Mouse (Mus musculus): ENCODE measurements around the gene 1700025C18Rik.

1700025C18Rik gene

DNA sequence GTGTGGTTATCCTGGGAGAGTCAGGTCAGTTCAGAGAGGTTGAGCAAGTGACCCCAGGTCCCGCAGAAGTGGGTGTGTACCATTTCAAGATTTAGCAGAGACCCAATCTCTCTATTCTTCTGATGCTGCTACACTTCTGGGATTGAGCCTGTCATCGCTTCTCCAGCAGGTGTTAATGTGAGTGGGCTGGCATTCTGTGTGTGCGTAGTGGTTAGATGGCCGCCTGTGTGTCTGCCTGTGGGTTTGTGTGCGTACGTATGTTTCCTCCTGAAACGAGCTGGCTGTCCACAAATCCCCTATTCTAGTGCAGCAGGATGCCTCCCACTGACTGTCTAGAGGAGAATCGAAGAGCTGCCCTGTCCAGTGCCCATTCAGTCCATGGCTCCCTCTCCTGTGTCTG, 12.5 kb downstream of the 1700025C18Rik start:
- no peak for DNase-seq (ENCODE audit: low read depth, low spot score)

DNA sequence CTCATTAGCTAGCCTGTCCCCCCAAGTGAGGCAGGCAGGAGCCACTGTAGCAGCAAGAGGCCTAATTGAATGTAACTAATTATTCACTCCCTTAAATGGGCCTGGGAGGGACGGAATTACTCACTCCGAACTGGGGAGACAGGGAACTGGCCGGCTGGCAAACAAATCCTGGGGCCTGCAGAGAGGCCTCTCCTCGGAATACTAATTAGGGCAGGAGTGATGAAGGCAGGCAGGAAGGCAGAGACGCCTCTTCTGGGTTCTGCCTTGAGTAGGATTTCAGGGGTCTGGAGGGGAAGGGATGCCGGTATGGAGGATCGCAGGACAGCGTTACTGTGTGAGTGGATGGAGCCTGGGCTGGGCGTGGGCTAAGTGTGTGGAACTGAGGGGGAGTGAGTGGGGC, 13.5 kb downstream of the 1700025C18Rik start:
- DNase-seq (ENCODE audit: low read depth, low spot score) = no peak

DNA sequence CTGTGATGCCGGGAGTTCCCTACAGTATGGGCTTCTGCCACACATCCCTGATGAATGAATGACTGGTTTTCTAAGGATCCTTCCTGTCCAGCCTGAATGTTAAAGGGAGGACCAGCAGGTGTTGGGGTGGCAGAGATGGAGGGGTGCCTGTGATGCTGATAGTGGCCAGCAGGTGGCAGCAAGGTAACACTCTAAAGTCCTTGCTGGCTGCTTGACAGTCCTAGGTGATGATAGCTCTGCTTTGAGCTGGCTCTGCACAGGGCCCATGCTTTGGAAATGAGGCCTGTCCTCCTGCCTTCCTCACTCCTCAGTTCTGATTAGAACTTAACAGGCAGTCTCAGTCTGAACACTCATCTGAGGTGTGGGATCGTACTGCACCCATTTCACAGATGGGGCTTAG, 15.6 kb downstream of the 1700025C18Rik start:
- DNase-seq (ENCODE audit: low read depth, low spot score) = peak; percentile 45

DNA sequence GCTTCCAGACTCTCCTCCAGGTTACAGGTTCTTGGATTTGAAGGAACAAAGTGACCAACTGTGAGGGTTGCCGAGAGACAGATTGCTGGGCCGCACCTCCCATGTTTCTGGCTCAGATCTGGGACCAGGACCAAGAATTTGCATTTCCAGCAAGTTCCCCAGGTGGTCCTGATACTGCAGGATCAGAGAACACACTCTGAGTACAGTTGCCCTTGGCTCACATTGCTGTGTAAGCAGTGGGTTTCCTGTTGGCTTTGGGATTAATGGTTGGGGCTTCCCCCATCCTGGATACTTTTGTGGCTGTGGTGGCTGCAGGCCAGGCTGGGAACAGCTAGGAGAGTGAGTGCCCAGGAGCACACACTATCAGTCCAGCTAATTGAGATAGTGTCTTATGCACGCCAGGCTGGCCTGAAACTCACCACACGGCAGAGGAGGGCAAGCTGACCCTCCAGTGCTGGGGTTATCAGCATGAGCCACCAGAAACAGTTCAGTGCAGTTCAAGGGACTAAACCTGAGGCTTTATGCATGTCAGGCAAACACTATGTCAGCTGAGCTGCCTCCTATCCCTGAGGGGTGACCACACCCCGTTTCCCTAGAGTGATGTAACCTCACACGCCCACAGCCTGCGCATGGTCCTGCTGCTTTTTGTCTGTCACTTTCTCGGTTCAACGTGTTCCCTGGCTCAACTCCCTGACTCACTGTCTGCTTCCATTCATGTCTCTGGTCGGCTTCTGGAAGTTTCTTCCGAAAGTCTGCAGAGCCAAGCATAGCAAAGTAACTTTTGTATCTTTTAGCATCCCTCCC, 16.3 kb downstream of the 1700025C18Rik start:
- no peak for DNase-seq (ENCODE audit: low read depth, low spot score)

DNA sequence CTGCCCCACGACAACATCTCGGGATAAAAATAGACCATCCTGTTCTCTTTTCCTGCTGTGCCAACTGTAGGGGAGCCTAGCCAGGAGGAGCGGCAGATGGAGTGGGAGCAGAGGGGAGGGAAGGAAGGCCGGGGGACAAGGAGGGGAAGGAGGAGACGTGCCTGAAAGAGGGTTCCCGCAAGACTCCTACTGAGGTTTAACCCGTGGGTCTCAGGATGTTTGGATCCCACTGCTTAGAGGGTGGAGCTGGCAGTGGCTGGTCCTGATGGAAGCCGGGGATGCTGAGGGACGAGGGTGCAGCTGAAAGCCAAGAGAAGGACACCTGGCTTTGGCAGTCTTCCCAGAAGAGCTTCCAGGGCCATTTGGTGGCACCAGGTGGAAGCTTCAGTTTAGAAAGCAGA, 17.2 kb downstream of the 1700025C18Rik start:
- no peak for DNase-seq (ENCODE audit: low read depth, low spot score)

DNA sequence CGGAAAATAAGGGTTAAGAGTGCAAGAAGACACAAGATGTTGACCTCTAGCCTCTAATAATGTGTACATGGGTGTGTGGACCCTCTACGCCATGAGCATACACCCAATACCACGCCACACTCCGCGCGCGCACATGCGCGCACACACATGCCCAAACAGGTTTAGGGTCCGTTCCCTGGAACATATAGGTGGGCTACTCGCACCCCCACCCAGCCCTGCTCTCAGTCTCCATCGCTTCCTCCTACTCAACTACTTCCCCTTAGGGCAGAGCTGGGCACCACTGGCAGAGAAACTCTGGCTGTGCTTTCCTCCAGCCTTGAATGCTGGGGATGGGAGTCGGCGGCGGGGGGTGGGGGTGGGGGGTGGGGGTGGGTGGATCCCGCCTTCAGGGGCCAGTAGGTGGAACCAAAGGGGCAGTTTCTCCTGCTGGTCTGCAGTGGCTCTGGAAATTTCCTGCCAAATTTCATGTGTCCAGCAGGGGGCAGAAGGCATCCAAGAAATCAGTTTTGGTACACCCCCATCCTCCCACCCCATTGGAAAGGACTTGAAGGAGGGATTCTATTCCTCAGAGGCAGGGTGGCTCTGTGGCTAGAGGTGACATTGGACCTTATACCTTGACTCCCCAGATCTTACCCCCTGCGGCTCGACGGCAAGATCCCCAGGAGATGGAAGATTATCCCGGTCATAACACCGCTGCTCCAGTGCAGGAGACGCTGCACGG, 20.3 kb downstream of the 1700025C18Rik start:
- no peak for DNase-seq (ENCODE audit: low read depth, low spot score)

DNA sequence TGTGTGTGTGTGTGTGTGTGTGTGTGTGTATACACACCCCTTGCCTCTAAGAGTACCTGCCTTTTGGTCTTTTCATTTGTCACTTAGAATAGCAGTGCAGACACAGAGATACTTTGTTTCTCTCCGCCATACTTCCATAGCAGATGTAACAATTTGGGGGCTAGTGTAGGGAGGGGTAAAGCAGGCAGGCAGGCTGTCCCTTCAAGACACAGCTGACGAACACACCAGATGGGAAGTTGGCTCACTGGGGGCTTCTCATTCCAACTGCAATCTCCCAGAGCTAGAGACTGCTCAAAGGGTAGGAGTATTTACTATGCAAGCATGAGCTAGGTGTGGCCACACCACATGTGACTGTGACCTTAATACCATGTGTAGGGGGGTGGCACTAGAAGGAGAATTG, 21.7 kb downstream of the 1700025C18Rik start:
- DNase-seq (ENCODE audit: low read depth, low spot score) = no peak

DNA sequence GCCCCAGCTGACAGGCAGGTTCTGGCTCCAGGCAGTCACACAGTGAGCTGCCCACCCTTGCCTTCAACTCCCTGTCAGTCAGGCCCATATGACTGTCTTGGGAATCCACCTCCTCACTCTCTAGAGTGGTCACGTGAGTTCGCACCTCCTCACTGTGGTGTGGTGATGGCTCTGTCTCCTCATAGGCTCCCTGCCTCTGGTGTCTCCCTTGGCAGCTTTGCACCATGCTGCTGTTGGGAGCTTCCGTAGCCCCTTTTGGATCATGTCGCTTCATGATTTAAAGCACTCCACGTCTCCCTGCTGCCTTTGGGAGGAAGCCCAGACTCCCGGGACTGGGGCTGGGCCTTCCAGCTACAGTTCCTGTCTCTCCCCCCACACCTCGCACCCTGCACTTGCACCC, 26.1 kb downstream of the 1700025C18Rik start:
- no peak for DNase-seq (ENCODE audit: low read depth, low spot score)

DNA sequence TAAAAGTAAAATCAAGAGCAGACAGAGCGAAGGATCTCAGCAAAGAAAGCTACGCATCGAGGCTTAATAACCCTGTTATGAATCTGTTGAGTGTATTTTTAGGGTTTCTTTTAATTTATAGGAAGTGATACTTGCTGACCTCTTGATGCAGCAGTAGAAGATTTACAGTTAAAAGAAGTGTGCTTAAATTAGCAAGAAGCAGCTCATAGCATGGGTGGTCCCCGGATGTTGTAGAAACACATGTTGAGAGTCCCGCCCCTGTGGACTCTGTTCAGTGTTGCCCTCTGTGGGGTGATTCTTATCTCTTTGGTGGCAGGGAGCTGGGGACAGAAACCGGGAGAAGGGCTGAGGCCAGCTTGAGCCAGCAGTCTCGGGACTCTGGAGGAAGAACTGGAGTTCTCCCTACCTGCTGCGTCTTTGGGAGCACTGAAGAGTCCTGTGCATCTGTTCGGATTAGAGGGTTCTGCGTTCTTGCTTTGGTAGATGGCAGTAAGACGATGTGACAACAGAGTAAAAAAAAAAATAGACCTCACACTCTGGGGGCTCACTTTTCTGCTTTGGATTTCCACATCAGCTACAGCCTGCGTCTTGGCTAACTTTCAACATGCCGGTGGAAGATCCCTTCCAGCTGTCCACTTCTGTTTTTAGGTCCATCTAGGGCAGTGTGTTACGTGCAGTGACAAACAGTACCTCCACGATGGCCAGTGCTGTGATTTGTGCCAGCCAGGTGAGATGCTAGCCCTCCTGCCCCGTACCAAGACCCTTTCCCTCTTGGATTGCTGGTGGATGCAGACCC, 28.7 kb downstream of the 1700025C18Rik start:
- DNase-seq (ENCODE audit: low read depth, low spot score) = no peak

DNA sequence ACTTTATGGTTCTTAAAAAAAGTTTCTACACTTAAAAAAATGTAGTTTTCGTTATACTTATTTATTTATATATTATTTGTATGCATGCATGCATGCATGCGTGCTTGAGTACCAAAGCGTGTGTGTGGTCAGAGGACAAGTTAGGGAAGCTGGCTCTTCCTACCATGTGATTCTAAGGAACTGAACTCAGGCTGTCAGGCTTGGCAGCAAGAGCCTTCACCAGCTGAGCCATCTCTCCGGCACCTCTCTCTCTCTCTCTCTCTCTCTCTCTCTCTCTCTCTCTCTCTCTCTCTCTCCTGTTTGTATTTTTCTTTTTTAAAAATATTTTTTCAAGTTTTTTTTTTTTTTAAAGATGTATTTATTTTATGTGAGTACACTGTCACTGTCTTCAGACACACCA, 30.6 kb downstream of the 1700025C18Rik start:
- no peak for DNase-seq (ENCODE audit: low read depth, low spot score)

DNA sequence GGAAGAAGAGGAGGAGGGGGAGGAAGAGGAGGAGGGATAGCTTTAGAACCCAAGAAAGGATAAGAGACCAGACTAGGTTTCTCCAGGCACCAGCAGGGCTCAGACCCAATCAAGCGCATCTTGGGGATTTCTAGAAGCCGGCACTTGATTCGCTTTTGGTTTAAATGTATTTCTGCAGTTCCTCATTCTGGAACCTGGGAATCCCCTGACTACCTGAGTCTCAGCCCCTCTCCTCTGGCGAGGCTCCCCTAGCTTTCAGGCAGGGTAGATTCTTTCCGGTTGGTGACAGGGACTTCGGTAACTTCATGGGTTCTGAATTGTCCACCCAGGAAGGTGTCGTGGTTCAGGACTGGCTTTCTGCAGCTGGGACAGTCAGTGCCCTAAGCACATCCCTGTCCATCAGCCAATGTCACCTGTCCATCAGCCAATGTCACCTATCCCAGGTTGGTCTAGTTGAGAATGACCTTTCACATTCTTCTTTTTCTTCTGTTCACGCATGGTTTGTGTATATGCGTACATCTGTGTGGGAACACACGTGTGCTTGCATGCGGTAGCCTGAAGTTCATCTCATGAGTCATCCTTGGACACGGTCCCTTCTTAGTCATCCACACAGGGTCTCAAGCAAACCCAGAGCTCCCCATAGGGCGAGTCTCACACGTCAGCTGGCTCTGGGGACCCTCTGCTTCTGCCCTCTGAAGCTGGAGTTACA, 34.0 kb downstream of the 1700025C18Rik start:
- no peak for DNase-seq (ENCODE audit: low read depth, low spot score)

DNA sequence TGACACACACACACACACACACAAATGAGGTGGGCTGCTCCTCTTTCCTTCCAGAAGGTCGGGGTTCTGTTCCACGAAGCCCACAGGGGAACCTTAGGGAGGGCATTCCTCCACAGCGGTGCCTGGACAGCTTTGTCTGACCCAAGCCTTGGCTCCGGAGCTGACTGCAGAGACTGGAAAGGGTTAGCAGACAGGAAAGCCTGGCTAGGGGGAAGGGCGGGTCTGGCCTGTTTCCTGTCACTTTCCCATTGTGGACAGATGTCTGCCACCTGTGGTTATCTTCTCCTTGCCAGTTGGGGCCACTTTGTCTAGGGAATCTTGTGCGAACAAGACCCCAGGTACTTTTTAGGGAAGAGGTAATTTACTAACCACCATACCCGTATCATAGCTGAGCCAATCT, 34.6 kb downstream of the 1700025C18Rik start:
- DNase-seq (ENCODE audit: low read depth, low spot score) = no peak

DNA sequence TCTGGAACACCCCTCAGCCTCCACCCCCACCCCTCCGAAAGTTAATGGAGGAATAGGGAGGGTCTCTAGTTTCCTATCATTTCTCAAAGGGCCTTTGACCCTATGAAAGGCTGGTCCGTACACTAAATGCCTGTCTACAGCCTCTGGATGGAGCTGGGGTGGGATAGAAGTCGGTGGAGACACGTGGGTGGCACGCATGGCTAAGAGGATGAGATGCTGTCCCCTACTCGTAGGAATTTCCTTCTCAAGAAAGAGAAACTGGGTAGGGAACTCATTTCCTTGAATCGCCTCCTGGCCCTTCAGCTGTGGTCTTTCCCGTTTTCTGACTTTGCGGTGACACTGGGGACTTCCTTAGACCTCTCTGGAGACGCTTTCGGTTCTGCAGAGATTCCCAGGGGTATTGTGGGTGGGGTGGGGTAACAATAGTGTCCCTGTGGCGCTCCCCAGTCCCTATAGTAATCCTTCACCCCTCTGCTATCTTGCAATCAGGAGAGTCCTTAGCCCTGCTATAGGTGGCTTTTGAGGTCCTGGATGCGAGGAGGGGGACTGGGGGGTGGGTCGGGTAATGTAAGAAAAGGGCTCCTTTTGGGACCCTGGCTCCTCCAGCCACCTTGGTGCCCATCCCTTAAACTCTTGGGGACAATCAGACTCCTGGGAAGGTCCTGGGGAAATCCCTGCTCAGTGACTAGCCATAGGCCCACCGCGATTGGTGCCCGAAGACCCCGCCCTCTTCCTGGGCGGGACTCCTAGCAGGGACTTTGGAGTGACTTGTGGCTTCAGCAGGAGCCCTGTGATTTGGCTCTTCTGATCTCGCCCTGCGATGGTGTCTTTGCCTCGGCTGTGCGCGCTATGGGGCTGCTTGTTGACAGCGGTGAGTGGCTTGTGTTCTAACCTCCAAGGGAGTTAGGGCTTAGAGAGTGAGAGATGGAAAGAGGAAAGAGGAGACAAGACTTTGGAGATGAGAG, 35.4 kb downstream of the 1700025C18Rik start, which contains the start of gene Cd40:
Cd40 (plus strand) TSS at position 740 of the 965 bp plus-strand sequence.
- no peak for DNase-seq (ENCODE audit: low read depth, low spot score)

DNA sequence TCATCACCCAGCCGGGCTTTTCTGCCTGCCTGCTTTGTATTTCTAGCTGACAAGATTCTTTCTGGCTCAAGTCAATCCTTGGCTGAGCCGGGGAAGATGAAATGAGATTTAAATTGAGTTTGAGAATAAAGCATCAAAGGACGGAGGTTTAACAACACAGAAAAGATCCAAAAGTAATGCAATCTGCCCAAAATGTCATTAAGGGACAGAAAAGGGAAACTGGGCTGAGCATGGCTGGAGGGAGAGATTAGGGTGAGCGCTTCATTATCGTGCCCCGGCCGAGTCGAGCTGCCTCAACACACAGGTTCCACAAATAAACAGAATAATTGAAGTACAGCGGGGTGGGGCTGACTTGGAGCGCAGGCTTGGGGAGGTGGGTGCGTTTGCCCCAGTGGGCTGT, 39.0 kb downstream of the 1700025C18Rik start:
- DNase-seq (ENCODE audit: low read depth, low spot score) = no peak

DNA sequence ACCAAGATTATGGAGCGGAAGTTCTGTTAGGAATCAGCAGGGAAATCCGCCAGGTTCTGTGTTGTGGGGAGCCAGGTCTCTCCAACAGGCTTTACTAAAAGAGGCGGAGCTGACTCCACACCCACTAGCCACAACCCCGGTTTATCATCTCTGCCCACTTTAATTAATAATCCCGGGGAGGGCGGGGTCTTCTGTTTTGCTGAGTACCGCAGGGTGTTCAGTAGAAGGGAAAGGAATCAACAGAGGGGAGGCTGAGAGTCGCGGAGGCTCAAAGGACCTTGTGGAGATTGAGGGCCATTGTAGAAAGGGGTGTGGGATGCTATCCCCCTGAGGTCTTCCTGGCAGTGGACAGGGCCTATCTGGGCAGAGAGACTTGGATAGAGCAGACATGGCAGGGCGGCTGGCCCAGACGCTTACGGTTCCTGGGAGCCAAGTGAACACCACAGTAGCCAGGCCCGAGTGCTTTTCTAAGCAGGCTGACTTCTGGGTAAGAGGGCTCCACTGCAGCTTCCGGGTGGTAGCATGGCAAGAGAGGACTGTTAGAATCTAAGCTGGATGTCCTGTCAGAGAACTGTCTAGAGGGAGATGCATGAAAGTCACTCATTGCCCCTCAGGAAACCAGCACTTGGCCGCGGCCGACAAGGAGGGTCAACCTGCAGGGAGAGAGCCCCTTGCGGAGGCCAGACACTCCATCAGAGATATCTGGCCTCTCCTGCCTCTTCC, 39.6 kb downstream of the 1700025C18Rik start:
- no peak for DNase-seq (ENCODE audit: low read depth, low spot score)

DNA sequence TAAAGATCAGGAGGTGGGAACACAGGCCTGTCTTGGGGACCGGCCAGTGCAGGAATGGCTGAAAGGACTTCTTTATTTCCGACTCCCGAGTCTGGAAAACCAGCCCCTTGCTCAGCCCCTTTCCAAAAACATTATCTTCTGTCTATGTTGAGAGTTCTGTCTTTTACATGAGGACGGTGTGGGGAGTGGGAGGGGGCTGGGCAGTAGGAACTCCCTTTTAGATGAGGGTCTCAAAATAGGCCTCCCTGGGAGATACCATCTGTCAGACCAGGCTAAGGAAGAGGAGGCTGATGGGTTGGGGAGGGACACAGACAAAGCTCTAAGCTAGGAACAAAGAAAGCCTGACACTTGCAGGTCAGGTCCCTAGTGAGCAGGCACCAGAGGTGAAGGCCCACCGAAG, 41.5 kb downstream of the 1700025C18Rik start:
- no peak for DNase-seq (ENCODE audit: low read depth, low spot score)

DNA sequence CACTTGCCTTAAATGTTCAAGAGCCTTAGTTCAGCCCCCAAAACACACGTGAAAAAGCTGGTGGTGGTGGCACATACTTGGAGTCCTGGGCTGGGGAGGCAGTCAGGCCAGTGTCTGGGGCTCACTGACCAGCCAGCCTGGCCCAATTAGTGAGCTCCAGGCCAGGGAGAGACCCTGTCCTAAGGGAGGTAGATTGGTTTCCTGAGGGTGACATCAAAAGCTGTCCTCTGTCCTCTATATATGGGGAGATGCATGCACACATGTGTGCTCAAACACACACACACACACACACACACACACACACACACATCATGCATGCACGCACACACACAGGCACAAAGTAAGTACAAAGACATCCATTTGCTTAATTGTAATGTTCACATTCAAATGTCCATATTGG, 46.8 kb downstream of the 1700025C18Rik start:
- no peak for DNase-seq (ENCODE audit: low read depth, low spot score)

DNA sequence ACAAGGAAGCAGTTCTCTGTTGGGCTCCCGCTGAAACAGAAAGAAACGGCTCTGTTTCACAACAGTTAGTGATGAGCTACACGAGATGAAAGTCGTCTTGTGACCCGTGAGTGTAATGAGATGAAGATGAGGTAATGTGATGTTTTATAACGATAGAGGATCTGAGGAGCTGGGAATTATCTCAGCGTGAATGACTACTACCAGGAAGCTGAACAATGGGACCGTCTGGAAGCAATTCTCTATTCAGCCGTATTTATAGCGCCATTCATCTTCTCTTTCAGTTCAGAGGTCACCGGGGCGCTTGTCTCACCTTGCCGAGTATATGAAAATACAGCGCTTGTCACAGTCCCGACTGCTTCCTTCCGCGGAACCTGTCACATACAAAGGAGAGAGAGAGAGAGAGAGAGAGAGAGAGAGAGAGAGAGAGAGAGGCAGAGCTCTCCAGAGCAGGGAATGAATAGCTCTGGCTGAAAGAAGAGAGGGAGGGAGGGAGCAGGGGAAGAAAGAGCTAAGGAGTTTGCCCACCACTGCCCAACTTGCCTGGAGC, 47.4 kb downstream of the 1700025C18Rik start:
- no peak for DNase-seq (ENCODE audit: low read depth, low spot score)

DNA sequence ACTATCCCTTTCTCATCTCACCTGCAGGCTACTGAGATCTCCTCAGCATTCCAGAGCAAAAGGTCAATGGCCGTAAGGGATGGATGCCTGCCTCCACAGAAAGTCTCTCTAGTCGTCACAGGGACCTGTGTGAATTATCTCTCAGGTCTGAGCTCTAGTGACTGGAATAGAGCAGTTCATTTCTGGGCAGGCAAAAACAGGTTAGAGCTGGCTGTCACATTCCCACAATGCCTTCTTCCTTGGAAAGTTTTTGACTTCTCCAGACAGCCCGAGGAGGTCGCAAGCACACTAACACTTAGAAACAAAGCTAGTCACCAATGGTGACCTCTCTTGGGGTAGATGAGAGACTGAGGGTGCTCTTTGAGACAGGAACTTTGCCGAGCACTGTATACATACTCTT, 48.4 kb downstream of the 1700025C18Rik start:
- DNase-seq (ENCODE audit: low read depth, low spot score) = no peak
